Mouse (Mus musculus) E14TG2a.4 (cell line): ENCODE data around the gene Adap2.

Experiments
- H3K27me3 ChIP-seq: 2 replicates; pipeline ENCODE4 v1.6.1; 2014; ENCODE audit warnings: low read length, control low read depth; ENCODE audit not compliant: insufficient read depth
- H3K36me3 ChIP-seq: 2 replicates; pipeline ENCODE4 v1.6.1; 2014; ENCODE audit warnings: low read length, control low read depth; ENCODE audit not compliant: insufficient read depth
- H3K4me1 ChIP-seq: replicated peaks from 2 replicates; pipeline ENCODE4 v1.6.1; 2014; ENCODE audit warnings: low read depth, low read length, control low read depth
- H3K4me3 ChIP-seq: replicated peaks from 2 replicates; pipeline ENCODE4 v1.5.1; 2014; ENCODE audit warnings: mild to moderate bottlenecking, low read length
- H3K9me3 ChIP-seq: 2 replicates; pipeline ENCODE4 v1.6.1; 2014; ENCODE audit warnings: low read length, control low read depth
- CTCF ChIP-seq: conservative IDR thresholded peaks from 2 replicates; pipeline ENCODE4 v1.5.1; 2014; ENCODE audit warnings: low read length
- NANOG ChIP-seq: IDR thresholded peaks from 2 replicates; pipeline ENCODE4 v1.6.1; 2014; ENCODE audit warnings: borderline replicate concordance, low read length, mixed read lengths
- POU5F1 ChIP-seq: IDR thresholded peaks from 2 replicates; pipeline ENCODE4 v1.6.1; 2014; ENCODE audit warnings: low read length, borderline replicate concordance

Gene Adap2

GRCm38 (mm10) chr11:80199316-80199715 is 45.4 kb downstream of the Adap2 start:
- Histone ChIP-seq H3K27me3 (no peaks in the 10 kb centered on the region), H3K36me3 (peaks cover 41% of the 10 kb centered on the region), H3K9me3 (no peaks in the 10 kb centered on the region), H3K4me1 (peaks cover 16% of the 10 kb centered on the region), H3K4me3 (no peak overlapping the region)
- no peak for TF ChIP-seq NANOG
- TF ChIP-seq CTCF, result no peak
- TF ChIP-seq POU5F1, result no peak

DNA sequence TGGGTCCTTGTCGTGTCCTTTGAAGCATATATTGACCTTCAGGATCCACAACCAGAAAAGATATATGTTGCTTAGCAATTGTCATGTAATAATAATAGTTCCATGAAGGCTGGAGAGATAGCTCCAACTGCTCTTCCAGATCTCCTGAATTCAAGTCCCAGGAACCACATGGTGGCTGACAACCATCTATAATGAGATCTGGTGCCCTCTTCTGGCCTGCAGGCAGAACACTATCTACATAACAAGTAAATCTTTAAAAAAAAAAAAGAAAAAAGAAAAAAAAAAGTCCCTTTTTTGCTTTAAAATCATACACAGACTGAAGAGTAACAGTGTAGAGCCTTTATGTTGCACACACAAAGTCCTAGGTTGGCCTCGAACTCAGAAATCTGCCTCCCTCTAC is 45.9 kb downstream of the Adap2 start:
- H3K36me3 ChIP-seq, result peaks cover 37% of the 10 kb centered on the region
- TF ChIP-seq POU5F1, result no peak
- TF ChIP-seq CTCF, result peak; percentile 34
- no peaks in the 10 kb centered on the region for H3K27me3 ChIP-seq
- H3K9me3 ChIP-seq, result no peaks in the 10 kb centered on the region
- no peak overlapping the region for H3K4me3 ChIP-seq
- peaks cover 14% of the 10 kb centered on the region for H3K4me1 ChIP-seq

DNA sequence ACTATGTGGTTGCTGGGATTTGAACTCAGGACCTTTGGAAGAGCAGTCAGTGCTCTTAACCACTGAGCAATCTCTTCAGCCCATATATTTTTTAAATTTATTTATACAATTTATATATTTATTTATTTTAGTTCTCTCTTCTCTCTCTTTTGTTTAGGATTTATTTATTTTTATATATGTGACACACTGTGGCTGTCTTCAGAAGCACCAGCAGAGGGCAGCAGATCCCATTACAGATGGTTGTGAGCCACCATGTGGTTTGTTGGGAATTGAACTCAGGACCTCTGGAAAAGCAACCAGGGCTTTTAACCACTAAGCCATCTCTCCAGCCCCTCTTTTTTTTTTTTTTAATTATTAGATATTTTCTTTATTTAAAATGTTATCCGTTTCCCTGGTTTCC is 46.4 kb downstream of the Adap2 start:
- peaks cover 31% of the 10 kb centered on the region for H3K36me3 ChIP-seq
- H3K4me3 ChIP-seq, result no peak overlapping the region
- no peaks in the 10 kb centered on the region for H3K9me3 ChIP-seq
- peak; percentile 66 for TF ChIP-seq CTCF
- no peak for TF ChIP-seq POU5F1
- TF ChIP-seq NANOG, result no peak
- H3K4me1 ChIP-seq, result peaks cover 17% of the 10 kb centered on the region
- no peaks in the 10 kb centered on the region for H3K27me3 ChIP-seq

DNA sequence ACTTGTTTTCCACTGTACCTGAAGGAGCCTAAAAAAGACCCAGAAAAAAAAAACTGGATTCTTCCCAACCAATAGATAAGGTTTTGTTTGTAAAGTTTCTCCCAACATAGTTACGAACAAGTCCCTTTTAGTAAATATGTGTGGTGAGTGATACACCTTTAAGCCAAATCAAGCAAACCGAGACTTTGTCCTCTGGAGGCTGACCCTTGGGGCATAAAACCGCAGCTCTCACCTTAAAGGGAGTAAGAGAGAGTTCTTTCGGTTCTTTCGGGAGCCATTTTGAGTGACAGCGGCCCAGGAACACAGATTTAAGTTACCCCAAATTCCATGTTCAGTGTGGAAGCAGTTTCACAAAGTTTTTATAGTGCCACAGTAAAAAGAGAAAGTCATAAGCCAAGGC is 48.4 kb downstream of the Adap2 start:
- Histone ChIP-seq H3K4me3 (no peak overlapping the region), H3K27me3 (no peaks in the 10 kb centered on the region), H3K4me1 (peaks cover 4% of the 10 kb centered on the region; the same call in 1 of the 2 replicates), H3K9me3 (no peaks in the 10 kb centered on the region), H3K36me3 (peaks cover 22% of the 10 kb centered on the region)
- TF ChIP-seq CTCF (no peak), POU5F1 (no peak), NANOG (no peak)

DNA sequence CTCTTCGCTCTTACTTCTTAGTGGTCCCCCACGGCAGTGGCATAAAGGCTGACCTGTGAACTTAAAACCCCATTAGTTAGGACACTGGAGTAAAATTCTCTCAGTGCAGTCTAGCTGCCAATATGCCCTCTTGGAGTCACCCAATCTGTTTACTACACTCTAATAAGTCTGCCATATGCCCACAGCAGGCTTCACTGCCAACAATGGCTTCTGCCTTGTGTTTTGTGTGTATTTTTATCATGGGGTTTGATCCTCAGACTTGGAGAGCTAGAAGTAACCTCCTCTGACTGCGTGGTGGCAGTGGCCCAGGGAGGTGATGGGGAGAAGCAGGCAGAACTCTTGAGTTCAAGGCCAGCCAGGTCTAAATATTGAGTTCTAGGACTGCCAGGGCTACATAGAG is 50.1 kb downstream of the Adap2 start:
- Histone ChIP-seq H3K9me3 (no peaks in the 10 kb centered on the region), H3K4me3 (no peak overlapping the region), H3K4me1 (peaks cover 10% of the 10 kb centered on the region), H3K27me3 (no peaks in the 10 kb centered on the region), H3K36me3 (peaks cover 6% of the 10 kb centered on the region)
- TF ChIP-seq POU5F1 (no peak), CTCF (no peak), NANOG (no peak)

GRCm38 (mm10) chr11:80204941-80205340 is 51.0 kb downstream of the Adap2 start:
- Histone ChIP-seq H3K4me1 (peaks cover 12% of the 10 kb centered on the region), H3K27me3 (no peaks in the 10 kb centered on the region), H3K9me3 (no peaks in the 10 kb centered on the region), H3K4me3 (no peak overlapping the region), H3K36me3 (no peaks in the 10 kb centered on the region)
- TF ChIP-seq CTCF, result no peak
- TF ChIP-seq NANOG, result no peak
- no peak for TF ChIP-seq POU5F1

DNA sequence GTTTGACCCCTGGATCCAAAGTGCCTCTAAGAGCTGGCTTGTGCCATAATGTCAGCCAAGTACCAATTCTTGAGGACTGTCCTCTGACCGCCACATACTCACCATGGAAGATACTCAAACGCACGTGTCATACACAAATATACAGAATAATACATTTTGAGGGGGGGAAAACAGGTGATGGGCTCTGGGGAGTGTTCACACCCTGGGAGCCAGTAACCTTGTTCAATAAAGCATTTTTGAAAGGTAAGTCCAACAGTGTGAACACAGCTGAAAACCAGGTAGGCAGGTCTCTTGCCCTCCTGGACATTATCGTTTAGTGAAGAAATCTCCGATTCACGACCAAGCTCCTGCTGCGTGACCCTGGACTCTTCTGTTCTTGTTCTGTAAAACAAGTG is 54.6 kb downstream of the Adap2 start:
- peaks cover 34% of the 10 kb centered on the region for H3K4me1 ChIP-seq
- H3K9me3 ChIP-seq, result no peaks in the 10 kb centered on the region
- H3K36me3 ChIP-seq, result peaks cover 16% of the 10 kb centered on the region
- no peak for TF ChIP-seq NANOG
- peak overlapping the region; percentile 100 for H3K4me3 ChIP-seq
- H3K27me3 ChIP-seq, result no peaks in the 10 kb centered on the region

DNA sequence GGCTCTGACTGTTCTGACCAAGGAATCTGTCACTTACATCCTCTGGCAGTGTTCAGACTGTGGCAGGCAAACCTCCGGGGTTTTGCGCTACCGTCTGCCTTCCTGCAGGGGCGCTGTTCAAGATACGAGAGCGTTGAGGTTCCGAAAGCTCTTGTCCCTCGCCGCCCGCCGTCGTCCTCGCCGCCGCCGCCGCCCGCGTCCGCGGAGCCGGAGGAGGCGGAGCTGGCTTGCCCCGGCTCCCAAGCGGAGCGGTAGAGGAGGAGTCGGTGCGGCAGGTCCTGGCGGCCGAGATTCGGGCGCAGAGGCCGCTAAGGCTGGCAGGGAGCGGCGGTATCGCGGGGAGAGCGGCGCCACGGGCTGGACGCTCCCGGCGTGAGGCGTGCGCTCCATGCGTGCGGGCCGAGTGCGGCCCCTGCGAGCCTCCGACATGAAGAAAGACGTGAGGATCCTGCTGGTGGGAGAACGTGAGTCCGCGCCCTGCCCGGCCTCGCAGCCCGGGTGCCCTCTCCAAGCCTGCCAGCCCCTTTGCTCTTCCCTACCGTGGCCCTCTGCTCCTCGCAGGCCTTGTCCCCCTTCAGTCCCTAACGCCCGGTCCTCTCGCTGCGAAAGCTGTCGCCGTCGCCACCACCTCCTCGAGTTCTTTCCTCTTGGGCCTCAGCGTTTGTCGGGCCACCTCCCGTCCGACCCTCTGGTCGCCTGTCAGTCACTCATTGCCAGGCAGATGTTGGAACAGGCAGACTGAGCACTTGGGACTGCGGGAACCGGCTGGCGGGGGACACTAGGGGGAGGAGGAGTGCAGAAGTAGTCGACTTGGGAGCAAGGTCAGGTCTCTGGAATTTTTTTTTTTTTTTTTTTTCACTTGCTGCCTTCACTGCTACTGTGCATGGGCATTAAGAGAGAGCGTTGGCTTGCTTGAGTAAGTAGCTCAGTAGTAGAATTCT is 55.2 kb downstream of the Adap2 start, which contains the start of gene Rhot1:
Rhot1 (plus strand) TSS at position 160 of the 941 bp plus-strand sequence.
- H3K4me1 ChIP-seq, result peaks cover 34% of the 10 kb centered on the region
- peak within 1 kb of the TSS; percentile 100 for H3K4me3 ChIP-seq
- no peaks in the 10 kb centered on the region for H3K9me3 ChIP-seq
- peaks cover 20% of the 10 kb centered on the region for H3K36me3 ChIP-seq
- TF ChIP-seq NANOG (no peak), POU5F1 (no peak), CTCF (peak; percentile 54)
- H3K27me3 ChIP-seq, result no peaks in the 10 kb centered on the region

GRCm38 (mm10) chr11:80210321-80210720 is 56.4 kb downstream of the Adap2 start:
- peaks cover 32% of the 10 kb centered on the region for H3K36me3 ChIP-seq
- no peak for TF ChIP-seq CTCF
- TF ChIP-seq POU5F1, result no peak
- TF ChIP-seq NANOG, result no peak
- H3K9me3 ChIP-seq, result no peaks in the 10 kb centered on the region
- H3K4me3 ChIP-seq, result peak overlapping the region; percentile 100
- peaks cover 33% of the 10 kb centered on the region for H3K4me1 ChIP-seq
- no peaks in the 10 kb centered on the region for H3K27me3 ChIP-seq
